Mouse (Mus musculus) naive thymus-derived CD4-positive, alpha-beta T cell, adult 5 months (primary cell): ENCODE data around the gene Kremen1. TPM values are rescaled to one million over a fixed set of nuclear protein-coding genes. Genes with fewer than 3 reads are reported as not detected.

Source experiments
- polyA plus RNA-seq: library from polyadenylated mRNA; unstranded; fragments of 100-300 nt; shearing (Covaris generic); gene quantifications from one replicate; pipeline ENCODE4 v1.2.1, GENCODE M21; 2017

Gene Kremen1
- 33.2 TPM for polyA plus RNA-seq

DNA sequence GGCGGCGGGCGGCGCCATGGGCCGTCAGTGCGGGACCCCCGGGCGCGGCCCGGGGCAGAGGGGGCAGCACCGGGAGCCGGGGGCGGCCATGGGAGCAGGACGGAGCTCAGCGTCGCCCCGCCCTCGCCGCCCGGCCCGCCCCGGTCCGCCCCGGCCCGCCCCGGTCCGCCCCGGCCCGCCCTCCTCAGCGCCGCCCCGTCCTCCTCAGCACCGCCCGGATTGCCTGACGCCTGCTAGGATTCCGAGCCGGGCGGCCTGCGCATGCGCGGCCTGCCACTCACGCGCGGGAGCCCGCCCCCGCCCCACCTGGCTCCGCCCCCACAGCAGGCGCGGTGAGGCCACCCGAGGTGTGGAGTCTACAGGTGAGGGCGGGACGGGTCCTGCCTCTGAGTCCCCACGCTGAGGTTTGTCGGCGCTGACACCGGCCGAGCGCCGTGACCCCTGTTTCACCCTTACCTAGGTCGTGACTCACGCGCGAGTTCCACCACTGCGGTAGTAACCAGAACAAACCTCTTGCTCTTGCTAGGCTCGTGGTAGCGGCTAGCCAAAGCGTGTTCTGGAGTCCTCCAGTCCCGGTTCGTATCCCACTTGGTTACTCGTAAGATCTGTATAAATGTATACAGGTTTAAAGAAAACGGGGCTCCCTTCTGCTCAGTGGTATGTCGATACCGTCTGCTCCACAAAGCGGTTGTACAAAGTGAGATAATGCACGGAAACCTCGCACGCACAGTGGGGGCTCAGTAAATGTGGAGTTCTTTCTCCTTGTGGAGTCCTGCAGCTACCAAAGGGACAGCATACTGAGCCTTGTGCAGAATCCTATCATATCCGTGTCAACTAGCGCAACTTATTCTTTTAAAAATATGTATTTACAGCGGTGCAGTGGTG, at the start of gene Kremen1:
Gene Kremen1 (minus strand): TSS at position 51 of the 885 bp plus-strand sequence.

DNA sequence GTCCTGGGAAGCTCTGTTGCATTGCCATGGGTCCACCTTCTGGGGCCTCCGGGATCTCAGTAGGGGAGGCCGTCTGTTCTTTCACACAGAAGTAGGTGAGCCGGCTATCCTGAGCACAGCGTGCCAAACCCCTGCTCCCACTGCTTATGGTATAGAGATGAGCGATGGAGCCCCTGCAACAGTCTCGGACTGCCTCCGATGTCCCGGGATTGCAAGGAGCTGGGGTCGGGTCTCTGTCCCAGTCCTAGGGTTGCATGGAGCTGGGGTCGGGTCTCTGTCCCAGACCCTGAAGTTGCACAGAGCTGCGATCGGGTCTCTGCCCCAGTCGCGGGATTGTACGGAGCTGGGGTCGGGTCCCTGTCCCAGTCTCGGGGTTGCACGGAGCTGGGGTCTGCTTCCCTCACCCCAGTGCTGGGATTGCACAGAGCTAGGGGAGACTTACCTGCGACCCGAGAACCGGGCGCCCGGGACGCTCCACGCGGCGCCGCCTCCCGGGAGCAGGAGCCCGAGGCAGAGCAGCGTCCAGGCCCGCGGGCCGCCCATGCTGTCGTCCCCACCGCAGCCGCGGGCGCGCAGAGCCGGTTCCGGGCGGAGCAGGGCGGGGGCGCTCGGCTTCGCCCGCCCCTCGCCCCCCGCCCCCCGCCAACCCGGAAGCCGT, 109.5 kb downstream of the Kremen1 start, which contains the start of gene Emid1:
Gene Emid1 (minus strand): TSS at position 578 of the 658 bp plus-strand sequence.

Other genes with a start within 250 kb of the Kremen1 start
- not detected for gene Rasl10a, start 203.4 kb downstream of the Kremen1 start, polyA plus RNA-seq
- gene Gas2l1, start 196.2 kb downstream of the Kremen1 start, polyA plus RNA-seq, result 0.21 TPM
- 4.1 TPM for gene Rhbdd3, start 162.6 kb downstream of the Kremen1 start, polyA plus RNA-seq
- gene Ewsr1, start 162.3 kb downstream of the Kremen1 start, polyA plus RNA-seq, result 761 TPM
- gene Emid1, start 109.3 kb downstream of the Kremen1 start, polyA plus RNA-seq, result 5.1 TPM
- gene Znrf3, start 183.3 kb upstream of the Kremen1 start, polyA plus RNA-seq, result 49.4 TPM